Mouse (Mus musculus) MEL (cell line): ENCODE data around the gene Aff3.

Source experiments
- MYC ChIP-seq: IDR thresholded peaks from 2 replicates; pipeline ENCODE4 v1.6.1; 2011; ENCODE audit warnings: low read depth, mild to moderate bottlenecking, low read length, improper control_type of control experiment, moderate library complexity
- POLR2A ChIP-seq, 2 experiments: IDR thresholded peaks; 2 replicates each; pipeline ENCODE4 v1.6.1; 2011 to 2012; ENCODE audit warnings: low read length in 2 of 2, mild to moderate bottlenecking in 2 of 2, control low read depth in 1 of 2, improper control_type of control experiment in 1 of 2, low read depth in 1 of 2, moderate library complexity in 1 of 2; ENCODE audit not compliant: control insufficient read depth in 1 of 2, insufficient read depth in 1 of 2, poor library complexity in 1 of 2

DNA sequence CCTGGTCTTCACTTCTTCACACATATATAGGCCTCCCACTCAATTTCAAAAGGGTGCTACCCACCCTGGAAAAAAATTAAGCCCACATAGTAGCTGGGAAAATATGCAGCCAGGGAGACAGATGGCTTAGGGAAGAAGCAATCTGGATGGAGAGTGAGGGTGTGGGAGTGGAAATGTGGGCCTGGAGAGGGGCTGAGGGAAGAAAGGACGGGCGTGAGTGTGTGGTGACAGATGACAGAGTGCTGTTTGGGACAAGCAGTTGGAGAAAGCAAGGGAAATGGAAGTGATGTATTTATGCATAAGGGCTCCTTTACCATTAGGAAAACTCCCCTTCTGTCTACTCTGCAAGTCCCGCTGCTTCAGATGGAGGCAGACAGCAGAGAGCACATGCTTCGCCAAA lies 226.3 kb downstream of the Aff3 start:
- TF ChIP-seq POLR2A (IDR thresholded peaks at IDR 0.05; ENCODE audit: control insufficient read depth in 1 of 2, insufficient read depth in 1 of 2, low read depth in 1 of 2, low read length in 2 of 2, poor library complexity in 1 of 2) (no peak), MYC (no peak)
